Mouse (Mus musculus): ENCODE measurements at regions not wholly inside any gene's neighbourhood (a gene's known extent, or its start where the extent isn't known, plus 50 kb on each side); places are given as distances from the start of the nearest gene placed in this dataset.

GRCm38 (mm10) chr1:28229611-28230010, 550.4 kb downstream of the Gm597 start:
- DNase-seq (ENCODE audit: low spot score in 2 of 2), result no peak

- peak; percentile 25 to 48 for DNase-seq (ENCODE audit: low spot score in 2 of 2)
Measured at GRCm38 (mm10) chr1:28214243-28215038, 565.6 kb downstream of the Gm597 start.

All from left cerebral cortex, adult 18-20 months (tissue).